Mouse (Mus musculus) midbrain, embryonic 12.5 days (tissue): ENCODE data around the gene Mrpl38. TPM values are rescaled to one million over a fixed set of nuclear protein-coding genes. Genes with fewer than 3 reads are reported as not detected.

Experiments used
- ATAC-seq: fragments of 200-750 bp; cut with Nextera tagmentation; 2 replicates; pipeline ENCODE4 v1.8.0; 2017; ENCODE audit warnings: low read depth, moderate TSS enrichment, moderate library complexity; ENCODE audit not compliant: low FRiP score
- H3K27ac ChIP-seq: fragments of 300-500 bp; sonication (generic); replicated peaks from 2 replicates; pipeline ENCODE4 v1.5.1; 2016; ENCODE audit warnings: mild to moderate bottlenecking
- H3K27me3 ChIP-seq: fragments of 300-500 bp; sonication (generic); 2 replicates; pipeline ENCODE4 v1.6.1; 2016; ENCODE audit warnings: mild to moderate bottlenecking
- H3K36me3 ChIP-seq: fragments of 300-500 bp; sonication (generic); 2 replicates; pipeline ENCODE4 v1.6.1; 2016
- H3K4me1 ChIP-seq: fragments of 300-500 bp; sonication (generic); 2 replicates; pipeline ENCODE4 v1.6.1; 2016
- H3K4me2 ChIP-seq: fragments of 300-500 bp; sonication (generic); replicated peaks from 2 replicates; pipeline ENCODE4 v1.6.1; 2016; ENCODE audit warnings: mild to moderate bottlenecking, moderate library complexity
- H3K4me3 ChIP-seq: fragments of 300-500 bp; sonication (generic); 2 replicates; pipeline ENCODE4 v1.5.1; 2016; ENCODE audit warnings: mild to moderate bottlenecking
- H3K9ac ChIP-seq: fragments of 300-500 bp; sonication (generic); replicated peaks from 2 replicates; pipeline ENCODE4 v1.6.1; 2016; ENCODE audit warnings: mild to moderate bottlenecking, moderate library complexity
- H3K9me3 ChIP-seq: fragments of 300-500 bp; sonication (generic); 2 replicates; pipeline ENCODE4 v1.6.1; 2016; ENCODE audit warnings: mild to moderate bottlenecking
- WGBS: fragments of 180-500 bp; shearing (Covaris S2); methylation state at CpG from one replicate; pipeline ENCODE4 v1.1.7; 2016; 5-methylcytosine and 5-hydroxymethylcytosine counted together
- polyA plus RNA-seq: library from polyadenylated mRNA; unstranded; fragments of >200 nt; fragmentation: Nextera tagmentation; extraction: Ambion mirVana; gene quantifications from 2 replicates; pipeline ENCODE4 v1.2.1, GENCODE M21; 2016

The Mrpl38 gene
- polyA plus RNA-seq, 1 experiment from 2014 or later: 82.3 TPM

DNA sequence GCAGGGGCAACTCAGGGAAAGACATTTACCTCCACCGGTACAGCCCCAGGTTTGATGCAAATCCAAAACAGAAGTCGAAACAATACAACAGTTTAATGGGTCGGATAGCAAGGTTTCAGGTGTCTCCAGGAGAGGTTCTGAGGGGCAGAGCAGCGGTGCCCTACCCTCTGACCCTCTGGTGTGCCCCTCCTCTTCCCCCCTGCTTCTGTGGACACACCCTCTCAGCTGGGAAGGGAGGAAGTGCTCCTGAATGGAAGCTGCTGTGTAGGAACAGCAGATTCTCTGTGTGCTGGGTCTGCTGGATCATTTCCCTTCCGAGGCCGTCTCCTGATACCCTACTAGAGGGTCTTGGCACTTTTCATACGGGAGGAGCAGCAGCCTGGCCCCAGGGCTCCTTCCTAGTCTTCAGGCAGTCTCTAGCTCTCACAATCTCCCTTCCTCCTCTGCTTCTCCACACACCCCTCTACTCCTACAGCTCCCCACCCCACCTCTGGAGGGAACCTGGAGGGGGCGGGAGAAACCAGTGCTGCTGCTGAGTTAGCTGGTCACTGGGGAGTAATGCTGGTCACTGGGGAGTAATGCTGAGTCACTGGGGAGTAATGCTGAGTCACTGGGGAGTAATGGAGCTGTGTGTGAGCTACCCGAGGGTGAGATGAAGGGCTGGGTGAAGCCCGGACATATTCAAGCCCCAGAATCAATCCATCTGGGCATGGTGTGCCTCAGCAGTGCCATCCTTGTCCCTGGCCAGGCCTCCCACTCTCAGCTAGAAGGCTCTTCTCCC, 3.7 kb upstream of the Mrpl38 start:
- Histone ChIP-seq H3K4me1 (peaks cover 6% of the 10 kb centered on the region), H3K4me3 (no peak overlapping the region), H3K27me3 (no peaks in the 10 kb centered on the region), H3K36me3 (peaks cover 59% of the 10 kb centered on the region), H3K4me2 (no peak overlapping the region), H3K27ac (no peak overlapping the region), H3K9me3 (no peaks in the 10 kb centered on the region), H3K9ac (no peak overlapping the region)
- 78% methylated on average over 10 of the region's 10 CpGs for WGBS
- no peak for ATAC-seq

DNA sequence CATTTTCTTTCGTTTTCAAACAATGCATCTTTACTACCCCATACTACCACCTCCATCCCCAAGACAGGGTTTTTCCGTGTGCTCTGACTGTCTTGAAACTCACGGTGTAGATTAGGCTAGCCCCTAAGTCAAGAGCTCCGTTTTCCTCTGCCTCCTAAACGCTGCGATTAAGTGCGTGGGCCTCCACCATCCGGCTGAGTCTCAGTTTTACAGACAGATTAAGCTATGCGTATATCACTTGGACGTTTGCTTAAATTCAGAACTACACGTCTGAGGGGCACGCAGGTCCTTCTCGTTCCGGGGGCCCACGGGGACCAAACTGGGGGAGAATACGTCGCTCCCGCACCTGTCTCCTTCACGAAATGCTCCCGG, 586 bp downstream of the Mrpl38 start:
- Histone ChIP-seq H3K9me3 (no peaks in the 10 kb centered on the region), H3K27ac (peak overlapping the region; percentile 77), H3K4me3 (peak overlapping the region; percentile 80), H3K4me2 (peak overlapping the region; percentile 64), H3K27me3 (no peaks in the 10 kb centered on the region), H3K9ac (peak overlapping the region; percentile 83), H3K36me3 (peaks cover 48% of the 10 kb centered on the region), H3K4me1 (peaks cover 6% of the 10 kb centered on the region)
- no peak; the same call in 1 of the 2 replicates for ATAC-seq
- WGBS: 1% methylated on average over 20 of the region's 20 CpGs

DNA sequence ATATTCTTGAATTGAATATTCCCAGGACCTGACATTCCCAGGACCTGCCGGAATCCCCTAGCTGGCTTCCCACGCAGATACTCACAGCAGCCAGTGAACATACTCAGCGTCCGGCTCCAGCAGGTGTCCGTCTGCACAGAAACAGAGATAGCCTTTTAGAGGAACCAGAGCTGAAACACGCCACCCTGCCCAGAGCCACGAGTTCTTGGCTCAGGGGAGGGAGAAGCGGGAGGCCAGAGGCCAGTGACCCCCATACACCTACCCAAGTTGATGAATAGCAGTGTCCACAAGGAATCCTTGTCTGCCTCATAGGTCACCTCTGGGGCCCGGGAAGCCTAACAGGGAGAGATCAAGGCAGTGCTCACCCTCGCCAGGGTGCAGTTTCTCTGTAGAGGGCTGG, 4.5 kb downstream of the Mrpl38 start:
- H3K4me2 ChIP-seq: no peak overlapping the region
- peaks cover 24% of the 10 kb centered on the region for H3K4me1 ChIP-seq
- no peak overlapping the region for H3K27ac ChIP-seq
- no peak for ATAC-seq
- no peak overlapping the region for H3K9ac ChIP-seq
- no peaks in the 10 kb centered on the region for H3K9me3 ChIP-seq
- WGBS: 90% methylated on average over 10 of the region's 10 CpGs
- H3K4me3 ChIP-seq: no peak overlapping the region
- peaks cover 45% of the 10 kb centered on the region for H3K36me3 ChIP-seq
- H3K27me3 ChIP-seq: peaks cover 20% of the 10 kb centered on the region; the same call in 1 of the 2 replicates

DNA sequence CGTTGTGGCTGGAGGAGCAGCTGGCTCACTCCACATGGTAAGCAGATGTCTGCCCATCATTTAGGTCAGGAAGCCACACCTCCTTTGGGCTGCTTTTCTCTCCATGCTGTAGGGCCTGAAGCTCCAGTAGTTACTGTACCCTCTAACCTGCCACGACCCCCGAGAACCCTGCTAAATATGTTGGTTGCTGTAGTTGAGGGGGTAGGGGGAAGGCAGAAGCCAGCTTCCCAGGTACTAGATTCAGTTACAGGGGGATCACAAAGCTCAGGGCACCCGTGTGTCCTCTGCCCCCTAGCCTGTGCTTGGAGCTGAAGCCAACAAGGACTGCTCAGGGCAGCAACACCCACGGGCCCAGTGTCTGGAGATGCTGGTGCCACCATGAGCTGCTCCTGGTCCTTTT, 5.2 kb downstream of the Mrpl38 start:
- H3K9ac ChIP-seq: no peak overlapping the region
- H3K9me3 ChIP-seq: no peaks in the 10 kb centered on the region
- H3K27ac ChIP-seq: no peak overlapping the region
- no peak overlapping the region for H3K4me3 ChIP-seq
- H3K36me3 ChIP-seq: peaks cover 45% of the 10 kb centered on the region
- 86% methylated on average over 5 of the region's 5 CpGs for WGBS
- ATAC-seq: no peak
- H3K27me3 ChIP-seq: peaks cover 20% of the 10 kb centered on the region; the same call in 1 of the 2 replicates
- H3K4me1 ChIP-seq: peaks cover 24% of the 10 kb centered on the region
- H3K4me2 ChIP-seq: no peak overlapping the region

DNA sequence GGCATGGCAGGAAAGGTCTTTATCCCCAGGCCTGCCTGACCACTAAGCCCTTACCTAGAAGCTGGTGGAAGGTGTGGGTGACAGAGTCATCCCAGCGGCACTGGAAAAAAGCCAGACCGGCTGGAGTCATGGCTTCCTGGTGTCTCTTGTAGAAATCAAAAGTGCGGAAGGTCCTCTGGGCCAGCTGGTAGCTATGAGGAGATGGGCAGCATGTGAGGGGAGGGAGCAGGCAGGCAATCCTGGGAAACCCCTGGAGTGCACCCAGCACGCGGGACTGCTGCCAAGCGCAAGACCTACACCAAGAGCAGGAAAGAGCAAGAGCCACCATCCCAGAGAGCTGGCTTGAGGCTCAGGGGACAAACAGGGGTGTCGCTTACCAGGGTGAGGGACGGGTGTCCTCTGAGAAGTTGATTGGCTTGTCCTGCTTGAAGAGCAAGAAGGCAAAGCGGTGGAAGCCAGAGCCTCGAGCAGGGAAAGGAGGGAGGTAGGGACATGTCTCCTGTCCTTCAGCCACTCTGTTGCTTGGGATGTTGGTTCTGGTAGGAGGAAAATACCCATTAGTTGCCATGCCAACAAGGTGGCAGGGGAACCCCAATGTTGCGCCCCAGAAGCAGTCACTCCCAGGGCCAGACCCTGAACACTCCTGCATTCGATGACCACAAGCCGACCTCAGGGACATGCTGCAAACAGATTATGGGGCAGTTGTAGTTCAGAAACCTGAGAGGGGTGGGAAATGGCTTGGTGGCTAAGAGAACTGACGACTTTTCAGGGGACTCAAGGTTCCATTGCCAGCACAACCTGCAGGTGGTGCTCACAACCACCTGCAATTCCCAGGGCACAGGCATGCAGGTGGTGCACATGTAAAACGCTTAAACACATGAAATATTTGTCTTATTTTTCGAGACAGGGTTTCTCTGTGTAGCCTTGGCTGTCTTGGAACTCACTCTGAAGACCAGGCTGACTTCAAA, 6.0 kb downstream of the Mrpl38 start:
- no peaks in the 10 kb centered on the region for H3K9me3 ChIP-seq
- no peak for ATAC-seq
- peaks cover 25% of the 10 kb centered on the region for H3K4me1 ChIP-seq
- H3K27me3 ChIP-seq: peaks cover 26% of the 10 kb centered on the region; the same call in 1 of the 2 replicates
- H3K4me3 ChIP-seq: no peak overlapping the region
- no peak overlapping the region for H3K9ac ChIP-seq
- peaks cover 45% of the 10 kb centered on the region for H3K36me3 ChIP-seq
- WGBS: 88% methylated on average over 16 of the region's 16 CpGs
- H3K4me2 ChIP-seq: no peak overlapping the region
- H3K27ac ChIP-seq: no peak overlapping the region

DNA sequence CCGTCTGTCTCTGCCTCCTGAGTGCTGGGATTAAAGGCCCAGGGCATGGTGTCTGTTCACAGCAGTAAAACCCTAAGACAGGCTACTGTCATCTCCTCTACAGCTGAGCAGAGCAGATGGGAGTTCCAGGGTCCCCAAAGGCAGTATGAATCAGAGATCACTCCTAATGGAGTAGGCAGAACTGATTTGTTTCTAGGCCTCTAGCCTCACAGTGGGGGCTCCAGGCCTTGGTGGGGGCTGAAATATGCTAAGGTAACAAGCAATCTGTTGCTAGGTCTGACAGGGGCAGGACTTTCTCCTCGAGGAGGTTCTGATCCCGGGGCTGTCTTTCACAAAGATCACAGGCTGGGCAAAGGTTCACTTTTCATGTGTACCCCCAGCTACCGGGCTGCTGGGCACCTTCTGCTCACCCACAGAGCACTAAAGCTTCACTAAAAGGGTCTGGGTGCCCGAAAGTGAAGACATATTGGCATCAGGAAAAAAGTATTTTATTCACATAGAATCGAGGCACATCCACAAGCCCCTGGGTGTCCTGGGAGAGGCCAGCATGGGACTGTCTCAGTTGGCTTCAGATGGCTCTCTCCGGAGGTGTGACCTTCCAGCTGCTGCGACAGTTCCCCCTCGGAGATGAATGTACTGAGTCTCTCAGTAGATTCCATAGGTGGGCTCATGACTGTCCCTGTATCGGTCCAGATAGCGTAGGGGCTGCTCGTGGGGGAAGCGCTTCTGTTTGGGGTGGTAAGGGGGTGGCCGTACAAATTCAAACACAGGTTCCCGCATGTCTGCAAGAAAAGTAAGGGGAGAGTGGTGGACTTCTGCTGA, 7.1 kb downstream of the Mrpl38 start:
- peak overlapping the region; percentile 68 for H3K9ac ChIP-seq
- peaks cover 33% of the 10 kb centered on the region for H3K4me1 ChIP-seq
- H3K4me2 ChIP-seq: peak overlapping the region; percentile 78
- no peak overlapping the region; the same call in 1 of the 2 replicates for H3K27ac ChIP-seq
- peak overlapping the region; percentile 54; the same call in 1 of the 2 replicates for H3K4me3 ChIP-seq
- peaks cover 45% of the 10 kb centered on the region for H3K36me3 ChIP-seq
- no peak for ATAC-seq
- H3K9me3 ChIP-seq: no peaks in the 10 kb centered on the region
- H3K27me3 ChIP-seq: peaks cover 31% of the 10 kb centered on the region; the same call in 1 of the 2 replicates
- WGBS: 84% methylated on average over 15 of the region's 15 CpGs

DNA sequence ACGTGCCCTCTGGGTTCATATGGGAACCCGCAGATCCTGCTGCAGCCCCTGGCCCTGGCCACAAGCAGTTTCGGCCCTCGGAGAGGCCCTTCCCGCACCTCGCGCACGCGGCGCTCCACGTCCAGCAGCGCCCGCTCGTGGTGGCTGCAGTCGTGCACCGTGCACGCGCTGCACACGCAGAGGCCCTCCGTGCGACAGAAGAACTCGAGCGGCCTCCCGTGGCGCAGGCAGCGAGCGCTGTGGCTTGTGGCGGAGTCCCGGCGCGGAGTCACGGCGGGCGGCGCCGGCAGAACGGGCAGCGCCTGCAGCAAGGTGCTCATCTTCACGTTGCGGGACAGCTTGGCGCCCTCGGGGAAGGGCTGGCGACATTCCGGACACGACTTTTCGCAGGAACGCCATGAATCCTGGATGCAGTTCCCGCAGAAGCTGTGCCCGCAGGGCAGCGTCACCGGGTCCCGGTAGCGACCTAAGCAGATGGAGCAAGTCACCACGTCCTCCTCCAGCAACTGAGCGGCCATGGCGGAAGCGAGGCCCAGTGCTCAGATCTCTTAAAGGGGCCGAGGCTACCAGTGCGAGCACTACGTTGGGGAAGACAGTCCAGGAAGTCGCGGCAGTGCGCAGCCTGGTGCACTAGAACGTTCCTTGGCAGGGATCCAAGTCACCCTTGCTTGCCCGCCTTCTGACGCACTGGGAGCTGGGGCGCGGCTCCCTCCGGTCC, 8.0 kb downstream of the Mrpl38 start, which contains the start of gene Trim65:
Gene Trim65, minus strand, starts transcription at position 641 of the 718 bp plus-strand sequence.
- peak; percentile 81 for ATAC-seq
- Histone ChIP-seq H3K9ac (peak within 1 kb of the TSS; percentile 68), H3K4me3 (peak within 1 kb of the TSS; percentile 54), H3K4me2 (peak within 1 kb of the TSS; percentile 78), H3K27ac (peak within 1 kb of the TSS; percentile 85), H3K36me3 (peaks cover 45% of the 10 kb centered on the region), H3K9me3 (no peaks in the 10 kb centered on the region), H3K4me1 (peaks cover 33% of the 10 kb centered on the region), H3K27me3 (peaks cover 31% of the 10 kb centered on the region; the same call in 1 of the 2 replicates)
- 2% methylated on average over 69 of the region's 69 CpGs for WGBS

DNA sequence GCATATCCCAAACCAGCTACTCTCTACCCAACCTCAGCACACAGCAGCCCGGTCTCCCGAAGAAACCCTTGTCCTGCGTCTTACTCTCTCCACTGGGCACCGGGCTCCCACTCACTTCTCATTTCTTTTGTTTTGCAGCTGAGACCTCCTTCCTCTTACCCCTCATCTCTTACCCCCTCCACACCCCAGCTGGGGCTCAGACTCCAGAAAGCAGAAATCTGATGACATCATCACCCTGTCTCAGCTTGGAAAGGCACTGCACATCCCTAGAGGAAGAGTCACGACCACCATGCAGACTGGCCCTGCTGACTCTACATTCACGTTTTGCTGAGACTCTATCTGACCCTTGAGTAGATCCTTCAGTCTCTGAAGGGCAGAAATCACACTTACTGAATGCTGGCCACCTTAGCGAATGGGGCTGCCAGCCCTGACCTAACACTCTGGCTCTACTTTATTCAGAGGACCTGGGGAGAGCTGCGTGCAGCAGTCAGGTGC, 8.6 kb downstream of the Mrpl38 start:
- WGBS: 35% methylated on average over 8 of the region's 8 CpGs

DNA sequence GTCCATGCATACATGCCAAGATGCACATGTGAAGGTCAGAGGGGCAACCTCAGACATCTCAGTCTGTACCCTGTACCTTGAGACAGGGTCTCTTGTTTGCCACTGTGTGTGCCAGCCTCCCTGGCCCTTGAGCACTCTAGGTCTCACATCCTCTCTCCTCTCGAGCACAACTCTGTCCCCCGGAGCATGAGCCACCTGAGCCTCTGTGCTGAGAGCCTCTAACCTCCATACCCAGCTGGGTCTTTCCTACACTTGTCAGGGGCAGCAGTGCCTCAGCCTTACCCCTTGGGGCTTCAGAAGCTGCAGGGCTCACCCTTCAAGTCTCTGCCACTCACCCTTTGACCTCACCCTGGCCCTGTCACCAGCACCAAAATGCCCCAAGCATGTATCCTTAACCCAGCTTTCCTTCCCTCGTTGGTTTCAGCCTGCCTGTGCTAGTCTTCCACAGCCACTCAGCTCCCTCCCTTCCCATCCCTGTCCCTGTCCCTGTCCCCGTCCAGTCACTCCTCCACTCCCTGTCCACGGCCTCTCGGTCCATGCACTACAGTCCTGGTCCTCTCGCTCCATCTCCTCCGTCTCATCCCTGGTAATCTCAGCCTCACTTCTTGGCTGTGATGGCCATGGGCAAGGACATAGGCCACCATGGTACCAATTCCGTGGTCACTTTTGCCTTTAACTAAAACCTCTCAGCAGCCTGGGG, 9.4 kb downstream of the Mrpl38 start:
- peaks cover 36% of the 10 kb centered on the region for H3K36me3 ChIP-seq
- H3K27ac ChIP-seq: no peak overlapping the region
- peak overlapping the region; percentile 78; the same call in 1 of the 2 replicates for H3K4me2 ChIP-seq
- 84% methylated on average over 9 of the region's 9 CpGs for WGBS
- H3K4me1 ChIP-seq: peaks cover 33% of the 10 kb centered on the region
- no peak for ATAC-seq
- peaks cover 31% of the 10 kb centered on the region; the same call in 1 of the 2 replicates for H3K27me3 ChIP-seq
- no peak overlapping the region for H3K4me3 ChIP-seq
- no peaks in the 10 kb centered on the region for H3K9me3 ChIP-seq
- no peak overlapping the region for H3K9ac ChIP-seq

More for the DNA sequence above, 8.6 kb downstream of the Mrpl38 start:
- peak overlapping the region; percentile 85 for H3K27ac ChIP-seq
- H3K9ac ChIP-seq: peak overlapping the region; percentile 68
- ATAC-seq: peak; percentile 55
- H3K9me3 ChIP-seq: no peaks in the 10 kb centered on the region
- peaks cover 44% of the 10 kb centered on the region for H3K36me3 ChIP-seq
- peak overlapping the region; percentile 78 for H3K4me2 ChIP-seq
- peak overlapping the region; percentile 54 for H3K4me3 ChIP-seq
- H3K4me1 ChIP-seq: peaks cover 33% of the 10 kb centered on the region
- H3K27me3 ChIP-seq: peaks cover 31% of the 10 kb centered on the region; the same call in 1 of the 2 replicates

DNA sequence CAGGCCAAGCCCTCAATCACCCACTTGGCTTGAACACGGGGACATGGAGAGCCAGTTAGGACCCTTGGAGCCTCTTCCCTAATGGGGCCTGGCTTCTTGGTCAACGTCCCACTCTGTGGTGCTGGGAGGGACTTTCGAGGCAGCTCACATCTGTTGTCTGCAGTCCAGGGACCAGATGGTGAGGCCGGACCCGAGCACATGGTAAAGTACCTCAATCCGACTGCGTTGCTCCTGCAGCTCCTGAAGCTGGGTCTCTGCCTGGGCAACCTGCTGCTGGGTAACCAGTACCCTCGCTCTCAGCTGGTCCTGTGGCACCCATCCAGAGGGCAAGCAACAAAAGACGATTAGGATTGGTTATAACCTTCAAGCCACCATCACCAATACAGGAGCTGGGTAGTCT, 10.7 kb downstream of the Mrpl38 start:
- Histone ChIP-seq H3K4me2 (no peak overlapping the region), H3K9ac (no peak overlapping the region), H3K9me3 (no peaks in the 10 kb centered on the region), H3K4me1 (peaks cover 33% of the 10 kb centered on the region), H3K27ac (no peak overlapping the region), H3K27me3 (peaks cover 31% of the 10 kb centered on the region; the same call in 1 of the 2 replicates), H3K4me3 (no peak overlapping the region), H3K36me3 (peaks cover 23% of the 10 kb centered on the region)
- WGBS: 79% methylated on average over 9 of the region's 9 CpGs
- no peak for ATAC-seq
